Mouse (Mus musculus) adrenal gland (tissue): ENCODE measurements around the gene Slc35e2.
"Not testable (repeated sequence)": the region's sequence is repeated elsewhere in the genome, so short reads cannot be mapped to it uniquely, and the experiment has no call there.

ENCODE experiments used
- intact Hi-C: fragments of 180-260 bp; cut with DNase I; formaldehyde crosslinking; loops from one replicate; pipeline ENCODE4 v1.15.1; 2025
- long read RNA-seq, 2 experiments: library from polyadenylated mRNA; unstranded; transcript quantifications; one replicate each; pipeline ENCODE4 v2.0.0; 2020; ENCODE audit warnings: borderline replicate concordance in 1 of 2; ENCODE audit not compliant: insufficient replicate concordance in 1 of 2

Slc35e2 gene
- long read RNA-seq, experiment 1, partial matches to known transcripts, result 0 of 4 reads
- long read RNA-seq, experiment 1, other reads (novel, unspliced or antisense), result 2 of 4 reads
- long read RNA-seq, experiment 2, partial matches to known transcripts, result 0 of 2 reads
- long read RNA-seq, experiment 2, other reads (novel, unspliced or antisense), result 2 of 2 reads

DNA sequence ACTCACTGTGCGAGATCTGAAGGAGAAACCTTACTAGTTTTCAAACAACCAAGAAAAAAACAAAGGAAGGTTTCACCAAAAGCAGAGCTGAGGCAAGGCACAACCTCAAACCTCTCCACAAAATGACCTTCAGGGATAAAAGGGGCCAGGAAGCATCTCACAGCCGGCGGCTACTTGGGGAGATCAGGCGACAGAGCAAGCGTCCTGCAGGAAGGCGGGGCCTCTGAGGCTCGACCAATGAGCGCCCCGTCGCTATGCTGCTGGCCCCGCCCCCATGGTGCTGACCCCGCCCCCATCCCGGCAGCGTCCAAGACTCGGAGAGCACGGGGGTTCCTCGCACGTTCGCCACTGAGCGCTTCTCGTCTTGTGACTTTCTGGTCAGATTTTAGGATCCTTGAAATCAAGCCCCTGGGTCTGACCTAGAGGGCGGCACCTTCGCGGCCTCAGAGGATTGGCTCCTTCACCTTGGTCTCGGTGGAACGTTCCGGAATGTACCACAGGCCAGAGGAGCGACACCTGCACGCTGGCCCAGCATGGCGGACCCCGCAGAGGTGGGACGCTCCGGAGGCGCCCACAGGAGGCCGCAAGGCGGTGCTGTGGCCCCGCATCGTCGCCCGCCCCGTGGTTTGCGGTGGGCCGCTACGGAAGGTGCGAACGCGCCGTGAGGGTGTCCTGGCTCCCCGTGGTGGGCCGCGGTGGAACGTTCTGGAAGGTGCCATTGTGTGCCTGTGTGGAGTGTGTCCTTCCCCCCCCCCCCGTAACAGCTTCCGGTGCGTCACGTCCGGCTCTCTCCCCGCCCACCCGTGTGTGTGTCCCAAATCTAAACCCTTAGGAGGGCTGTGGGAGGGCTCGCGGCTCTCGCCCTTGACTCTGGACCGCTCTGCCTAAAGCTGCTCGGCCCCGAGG lies at the start of gene Slc35e2:
Slc35e2 (plus strand) TSS at position 326 of the 906 bp plus-strand sequence.
- intact Hi-C loops, result loop anchor here (5.0 kb wide), 1 partner anchor 39 kb away; the partner anchor contains the start of gene Nadk

DNA sequence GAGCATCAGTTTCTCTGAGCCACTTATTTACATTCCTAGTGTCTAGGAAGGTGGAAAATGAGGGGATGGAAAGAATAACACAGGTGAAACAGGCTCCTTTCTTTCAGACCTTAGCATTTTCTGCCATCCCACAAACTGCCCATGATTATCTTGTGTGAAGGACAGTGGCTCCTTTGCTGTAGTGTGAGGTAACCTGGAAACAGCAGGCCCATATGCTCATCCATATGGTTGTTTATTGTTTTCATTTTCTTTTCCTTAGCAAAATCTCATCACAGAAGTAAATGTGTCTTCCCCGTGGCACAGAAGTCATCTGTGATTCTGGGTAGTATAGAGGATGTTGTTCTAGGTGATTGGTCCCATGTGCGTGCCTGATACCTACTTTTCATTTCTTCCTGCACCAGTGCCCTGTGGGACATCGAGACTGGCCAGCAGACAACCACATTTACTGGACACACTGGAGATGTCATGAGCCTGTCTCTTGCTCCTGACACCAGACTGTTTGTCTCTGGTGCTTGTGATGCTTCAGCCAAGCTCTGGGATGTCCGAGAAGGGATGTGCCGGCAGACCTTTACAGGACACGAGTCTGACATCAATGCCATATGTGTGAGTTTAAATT lies 48.2 kb upstream of the Slc35e2 start:
- intact Hi-C loops, result no loop called here

DNA sequence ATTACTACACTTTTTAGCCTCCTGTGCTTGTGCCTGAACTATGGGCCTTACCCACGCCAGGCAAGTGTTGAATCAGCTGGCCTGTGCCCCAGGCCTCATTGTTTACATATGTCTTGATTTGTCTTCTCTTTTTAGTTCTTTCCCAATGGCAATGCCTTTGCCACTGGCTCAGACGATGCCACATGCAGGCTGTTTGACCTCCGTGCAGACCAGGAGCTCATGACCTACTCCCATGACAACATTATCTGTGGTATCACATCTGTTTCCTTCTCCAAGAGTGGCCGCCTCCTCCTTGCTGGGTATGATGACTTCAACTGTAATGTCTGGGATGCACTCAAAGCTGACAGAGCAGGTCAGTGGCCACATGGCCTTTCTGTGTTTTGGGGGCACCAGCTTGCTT lies 46.3 kb upstream of the Slc35e2 start:
- intact Hi-C loops, result no loop called here

DNA sequence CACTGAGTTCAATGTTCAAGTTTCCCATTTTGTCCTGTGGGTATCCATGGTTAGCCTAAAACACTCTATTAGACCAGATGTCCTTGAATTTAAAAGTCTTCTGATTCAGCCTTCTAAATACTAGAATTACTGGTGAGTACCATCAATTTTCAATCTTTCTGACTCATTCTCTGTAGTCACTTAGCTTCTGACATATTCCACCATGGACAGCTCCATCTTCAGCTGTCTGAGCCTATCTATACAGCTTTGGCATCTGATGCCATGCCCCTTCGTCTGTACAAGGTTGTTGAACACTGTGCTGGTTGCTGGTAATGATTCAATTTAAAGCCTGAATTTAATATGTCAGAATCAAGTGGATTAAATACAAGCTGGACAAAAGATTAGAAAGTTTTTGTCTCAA lies 45.8 kb upstream of the Slc35e2 start:
- intact Hi-C loops, result no loop called here

DNA sequence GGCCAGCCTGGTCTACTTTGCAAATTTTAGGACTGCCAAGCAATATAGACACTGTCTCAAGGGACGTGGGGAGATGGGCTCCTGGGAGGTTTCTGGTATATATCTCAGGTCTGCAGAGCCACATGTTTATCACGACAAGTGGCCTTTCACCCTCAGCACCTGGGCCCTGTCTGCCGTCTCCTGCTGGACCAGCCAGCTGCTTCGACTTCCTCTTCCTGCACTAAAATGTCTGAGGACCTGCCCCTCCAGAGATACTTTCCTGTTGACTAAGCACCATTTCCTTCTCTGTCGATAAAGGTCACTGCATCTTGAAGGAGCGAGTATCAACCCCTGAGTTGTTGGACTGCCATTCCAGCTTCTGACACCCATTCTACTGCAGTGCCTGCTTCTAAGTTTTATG lies 41.8 kb upstream of the Slc35e2 start:
- intact Hi-C loops, result no loop called here

DNA sequence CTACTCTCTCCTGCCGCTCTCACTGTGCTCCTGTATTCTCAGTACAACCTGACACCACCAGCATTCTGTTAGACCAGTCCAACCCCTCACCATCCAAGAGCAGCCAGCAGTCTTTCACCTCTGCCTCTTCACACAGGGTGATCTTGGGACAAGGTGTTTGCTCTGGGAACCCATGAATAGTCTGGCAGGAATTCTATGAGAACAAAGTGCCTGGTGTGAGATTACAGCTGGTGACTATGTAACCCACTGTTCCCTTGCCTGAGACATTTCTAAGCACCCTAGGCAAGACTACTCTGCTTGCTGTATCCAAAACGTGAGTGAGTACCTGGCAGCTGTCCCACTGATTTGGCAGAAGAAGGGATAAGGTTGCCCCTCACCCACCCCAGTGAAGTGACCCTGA lies 40.3 kb upstream of the Slc35e2 start:
- intact Hi-C loops, result loop anchor here (5.0 kb wide), 1 partner anchor 41 kb away; the partner anchor contains the start of gene Slc35e2

DNA sequence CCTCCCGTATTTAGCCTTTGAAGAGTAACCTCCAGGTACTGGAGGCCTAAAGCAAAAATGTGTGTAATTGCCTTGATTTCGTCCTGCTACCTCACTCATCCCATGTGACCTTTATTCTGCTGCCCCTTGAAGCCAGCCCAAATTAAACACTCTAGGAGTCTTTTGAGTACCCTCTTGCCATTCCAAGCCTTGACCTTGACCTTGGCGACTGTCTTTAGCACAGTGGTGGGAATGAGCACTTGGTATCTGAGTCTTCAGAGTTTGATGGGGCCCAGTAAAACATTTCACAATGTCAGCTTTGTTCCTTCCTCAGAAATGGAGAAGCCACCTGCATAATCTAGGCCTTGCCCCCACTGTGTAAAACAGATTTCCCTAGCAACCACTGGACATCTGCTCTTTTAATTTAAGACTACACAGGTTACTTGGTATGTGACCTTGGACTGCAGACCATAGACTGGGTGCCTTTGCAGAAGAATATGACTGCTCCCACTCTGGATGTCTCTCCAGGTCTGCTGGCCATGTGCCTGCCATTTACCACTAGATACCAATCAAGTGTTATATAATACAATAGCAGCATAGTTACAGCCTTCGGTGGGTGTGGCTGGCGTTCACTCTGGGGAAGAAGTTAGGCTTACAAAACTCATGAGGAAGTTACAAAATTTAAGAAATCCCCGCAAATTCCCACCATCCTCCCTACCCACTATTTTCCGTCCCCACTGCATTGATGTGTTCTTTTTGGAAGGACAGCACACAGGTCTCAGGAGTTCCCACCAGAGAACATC lies 39.4 kb upstream of the Slc35e2 start, which contains the start of gene Nadk:
Nadk (plus strand) TSS at position 718 of the 782 bp plus-strand sequence.
- intact Hi-C loops, result loop anchor here (5.0 kb wide), 1 partner anchor 40 kb away; the partner anchor contains the start of gene Slc35e2

DNA sequence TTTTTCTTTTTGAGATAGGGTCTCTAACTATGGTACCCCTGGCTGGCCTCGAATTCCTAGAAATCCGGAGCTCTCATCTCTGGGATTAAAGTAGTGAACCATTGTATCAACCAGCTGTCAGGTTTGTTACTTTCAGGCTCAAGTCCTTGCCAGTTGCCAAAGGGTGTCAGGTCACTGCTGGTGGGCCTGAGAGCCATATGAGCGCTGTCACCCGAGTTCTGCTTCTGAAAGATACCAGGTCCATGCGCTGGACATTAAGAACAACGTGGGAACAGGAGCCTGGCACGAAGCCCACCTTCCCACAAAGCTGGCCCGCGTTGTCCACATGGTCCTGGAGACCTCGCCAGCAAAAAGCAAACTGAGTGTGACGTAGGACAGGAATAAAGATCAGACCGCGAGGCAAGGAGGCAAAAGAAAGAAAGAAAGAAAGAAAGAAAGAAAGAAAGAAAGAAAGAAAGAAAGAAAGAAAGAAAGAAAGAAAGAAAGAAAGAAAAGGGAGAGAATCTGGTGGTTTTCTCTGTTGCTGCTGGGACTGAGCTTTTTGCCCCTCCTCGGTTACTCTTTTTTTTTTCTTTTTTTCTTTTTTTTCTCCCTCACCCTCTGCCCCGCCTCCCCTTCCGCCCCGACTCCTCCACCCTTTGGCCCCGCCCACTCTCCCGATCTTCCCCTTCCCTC lies 38.4 kb upstream of the Slc35e2 start:
- intact Hi-C loops, result loop anchor here (5.0 kb wide), 1 partner anchor 39 kb away; the partner anchor contains the start of gene Slc35e2

DNA sequence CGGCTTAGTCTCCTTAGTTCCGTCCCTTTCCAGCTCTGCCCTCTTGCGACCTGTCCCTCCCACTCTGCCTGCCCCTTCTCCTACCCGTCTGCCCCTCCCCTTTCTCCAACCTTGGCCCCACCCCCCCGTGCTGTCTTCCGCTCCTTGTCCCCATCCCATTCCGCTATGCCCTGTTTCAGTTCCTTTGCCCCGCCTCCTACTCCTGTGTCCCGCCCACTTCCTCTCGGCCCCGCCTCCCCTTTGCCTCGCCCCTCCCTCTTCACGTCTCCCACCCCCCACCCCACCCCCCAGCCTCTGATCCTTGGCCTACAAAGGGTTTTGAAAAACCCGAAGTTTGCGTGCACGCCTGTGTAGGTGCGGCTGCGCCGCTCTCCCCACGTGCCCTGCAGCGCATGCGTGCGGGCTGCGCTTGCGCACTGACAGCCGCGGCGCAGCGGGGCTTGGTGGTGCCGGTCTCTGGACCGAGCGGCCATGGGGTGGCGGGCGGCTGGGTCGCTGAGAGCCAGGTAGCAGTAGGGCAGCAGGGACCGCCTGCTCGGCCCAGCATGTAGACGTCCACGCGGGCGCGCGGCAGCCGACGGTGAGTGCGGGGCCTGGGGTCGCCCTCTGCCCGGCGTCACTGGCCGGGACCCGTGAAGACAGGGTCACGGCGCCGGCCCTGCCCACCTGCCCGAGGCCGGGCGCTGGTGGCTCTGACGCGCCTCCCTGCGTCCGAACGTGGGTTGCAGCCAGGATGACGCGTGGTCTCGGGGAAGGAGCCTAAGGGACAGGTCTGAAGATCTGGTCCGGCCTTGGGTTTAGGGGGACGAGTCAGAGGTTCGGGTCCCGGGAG lies 37.6 kb upstream of the Slc35e2 start:
- intact Hi-C loops, result loop anchor here (5.0 kb wide), 1 partner anchor 39 kb away; the partner anchor contains the start of gene Slc35e2

DNA sequence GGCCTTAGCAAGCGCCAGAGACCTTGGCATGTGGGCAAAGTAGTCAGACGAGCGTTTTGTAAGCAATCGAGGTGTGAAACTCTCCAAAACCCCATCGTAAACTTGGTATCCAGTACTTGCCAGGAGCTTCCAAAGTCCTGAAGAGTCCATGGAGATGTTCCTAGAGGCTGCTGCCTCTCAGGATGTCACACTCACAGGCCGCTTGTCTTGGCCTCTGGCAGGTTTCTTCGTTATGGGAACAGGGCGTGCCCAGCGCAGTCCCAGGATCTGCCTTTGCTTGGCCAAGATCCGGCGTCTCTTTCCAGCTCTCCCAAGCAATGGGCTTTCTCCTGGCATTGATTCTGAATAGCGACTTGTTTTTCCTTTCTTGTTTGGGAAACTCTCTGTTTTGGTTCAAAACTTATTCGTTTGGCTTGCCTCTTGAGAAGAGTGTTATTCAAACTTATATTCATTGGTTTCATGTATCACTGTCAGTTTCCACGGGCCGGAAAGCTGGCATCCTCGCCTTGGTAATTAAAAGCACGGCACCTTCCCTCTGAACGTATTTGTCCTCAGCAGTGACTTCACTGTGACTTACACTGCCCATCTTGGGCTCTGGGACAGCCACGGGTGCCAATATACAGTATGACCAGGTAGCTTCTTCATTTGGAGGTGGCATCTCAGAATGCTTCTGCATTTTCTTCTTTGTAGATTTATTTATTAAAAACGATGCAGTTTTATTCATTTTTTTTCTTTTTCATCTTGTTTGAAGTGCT lies 36.7 kb upstream of the Slc35e2 start:
- intact Hi-C loops, result loop anchor here (5.0 kb wide), 1 partner anchor 38 kb away; the partner anchor contains the start of gene Slc35e2

DNA sequence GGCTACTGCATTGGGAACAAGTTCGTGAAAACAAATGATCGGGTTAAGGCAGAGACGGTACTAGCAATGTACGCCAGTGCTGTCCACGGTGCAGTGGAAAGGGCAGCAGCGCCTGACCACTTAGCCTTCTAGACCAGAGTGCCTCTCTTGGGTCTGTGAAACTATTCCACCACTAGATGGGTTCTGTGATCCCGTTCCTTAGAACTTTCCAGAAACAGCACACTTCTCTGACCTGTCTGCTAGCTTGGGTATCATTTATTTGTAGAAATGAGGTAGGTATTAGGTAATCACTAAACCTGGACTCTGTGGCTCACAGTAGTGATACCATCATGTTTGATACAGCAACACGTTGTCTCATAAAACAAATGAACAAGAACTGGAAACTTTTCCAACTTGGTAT lies 34.7 kb upstream of the Slc35e2 start:
- intact Hi-C loops, result no loop called here

DNA sequence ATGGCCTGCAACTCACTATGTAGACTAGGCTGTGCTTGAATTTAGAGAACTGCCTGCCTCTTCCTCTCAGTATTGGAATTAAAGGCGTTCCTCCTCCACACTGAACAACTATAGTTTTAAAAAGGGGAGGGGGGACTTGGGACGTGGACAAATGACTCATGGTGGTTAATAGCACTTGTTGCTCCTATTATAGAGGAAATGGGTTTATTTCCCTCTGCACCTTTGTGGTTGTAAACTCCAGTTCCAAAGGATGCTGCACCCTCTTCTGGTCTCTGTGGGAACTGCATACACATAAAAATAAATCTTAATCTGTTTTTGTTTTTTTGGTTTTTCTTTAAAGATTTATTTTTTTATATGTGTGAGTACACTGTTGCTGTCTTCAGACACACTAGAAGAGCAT lies 33.0 kb upstream of the Slc35e2 start:
- intact Hi-C loops, result loop anchor here (2.0 kb wide), 1 partner anchor 87 kb away; no protein-coding TSS in a partner anchor

DNA sequence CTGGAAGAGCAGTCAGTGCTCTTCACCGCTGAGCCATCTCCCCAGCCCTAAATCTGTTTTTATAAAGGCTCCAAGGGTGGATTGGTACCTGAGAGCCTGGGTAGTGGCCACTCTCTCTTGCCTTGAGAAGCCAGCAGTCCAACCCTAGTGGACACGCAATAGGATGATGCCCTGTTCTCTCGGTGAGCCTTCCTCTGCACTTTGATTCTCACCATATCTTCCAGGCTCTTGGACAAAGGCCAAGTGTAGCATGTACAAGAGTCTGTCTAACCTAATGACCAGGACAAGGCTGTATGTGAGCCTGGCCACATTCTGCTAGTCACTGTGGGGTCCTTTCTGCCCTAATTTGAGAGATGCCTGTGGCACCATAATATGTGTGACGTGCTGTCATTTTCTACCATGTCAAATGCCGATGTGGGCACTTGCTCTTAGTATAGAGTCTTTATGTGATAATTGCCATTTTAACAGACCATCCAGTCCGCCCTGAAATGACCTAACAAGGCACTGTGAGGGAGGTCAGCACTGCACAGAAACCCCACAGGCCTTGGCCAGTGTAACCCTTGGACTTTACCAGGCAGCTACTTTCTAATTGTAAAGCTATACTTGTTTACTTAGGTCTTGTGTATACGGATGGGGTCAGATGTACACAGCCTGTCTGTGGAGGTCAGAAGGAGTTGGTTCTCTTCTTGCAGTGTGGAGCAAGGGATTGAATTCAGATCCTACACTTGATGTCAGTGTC lies 32.4 kb upstream of the Slc35e2 start:
- intact Hi-C loops, result loop anchor here (2.0 kb wide), 1 partner anchor 88 kb away; no protein-coding TSS in a partner anchor

DNA sequence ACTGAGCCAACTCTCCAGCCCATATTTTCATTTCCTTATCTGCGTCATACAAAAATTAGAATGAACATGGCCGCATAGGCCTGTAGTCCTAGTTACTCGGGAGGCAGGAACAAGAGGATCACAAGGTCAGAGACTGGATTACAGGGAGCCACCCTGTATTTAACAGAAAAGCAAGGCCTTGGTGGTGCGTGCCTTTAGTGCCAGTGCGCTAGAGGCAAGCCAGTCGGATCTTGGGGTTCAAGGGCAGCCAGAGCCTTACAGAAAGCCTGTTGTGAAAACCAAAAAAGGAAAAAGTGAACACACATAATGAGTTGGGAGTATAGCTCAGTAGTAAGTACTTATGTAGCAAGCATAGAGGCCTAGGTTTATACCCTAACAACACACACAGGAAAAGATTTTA lies 31.4 kb upstream of the Slc35e2 start:
- intact Hi-C loops, result loop anchor here (2.0 kb wide), 1 partner anchor 89 kb away; no protein-coding TSS in a partner anchor

DNA sequence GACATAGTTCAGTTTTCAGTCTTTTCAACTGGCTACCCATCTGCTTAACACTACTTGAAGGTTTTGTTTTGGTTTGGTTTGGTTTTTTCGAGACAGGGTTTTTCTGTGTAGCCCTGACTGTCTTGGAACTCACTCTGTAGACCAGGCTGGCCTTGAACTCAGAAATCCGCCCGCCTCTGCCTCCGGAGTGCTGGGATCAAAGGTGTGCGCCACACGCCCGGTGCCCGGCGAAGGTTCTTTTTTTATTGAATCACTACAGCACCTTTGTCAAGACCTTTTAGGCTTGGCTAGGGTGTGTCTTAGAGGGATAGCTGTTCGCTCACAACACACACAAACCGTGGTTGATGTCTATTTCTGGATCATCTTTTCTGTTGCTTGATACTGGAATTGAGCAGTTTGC lies 30.9 kb upstream of the Slc35e2 start:
- intact Hi-C loops, result not testable (repeated sequence)

DNA sequence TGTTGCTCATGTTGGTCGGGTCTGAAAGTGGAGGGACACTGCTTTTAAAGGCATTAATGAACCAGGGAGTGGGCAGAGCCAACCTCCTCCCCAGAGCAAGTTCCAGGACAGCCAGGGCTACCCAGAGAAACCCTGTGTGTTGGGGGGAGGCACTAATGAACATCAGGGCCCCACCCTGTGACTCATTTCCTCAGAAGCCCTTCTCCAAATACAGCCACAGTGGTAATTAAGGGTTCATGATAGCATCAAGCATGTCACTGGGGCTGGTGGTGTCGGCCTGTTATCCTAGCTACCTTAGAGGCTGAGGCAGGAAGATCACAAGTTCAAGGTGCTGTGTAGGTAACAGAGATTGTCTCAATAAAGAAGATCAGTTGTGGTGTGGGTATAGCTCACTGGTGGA lies 29.8 kb upstream of the Slc35e2 start:
- intact Hi-C loops, result no loop called here

DNA sequence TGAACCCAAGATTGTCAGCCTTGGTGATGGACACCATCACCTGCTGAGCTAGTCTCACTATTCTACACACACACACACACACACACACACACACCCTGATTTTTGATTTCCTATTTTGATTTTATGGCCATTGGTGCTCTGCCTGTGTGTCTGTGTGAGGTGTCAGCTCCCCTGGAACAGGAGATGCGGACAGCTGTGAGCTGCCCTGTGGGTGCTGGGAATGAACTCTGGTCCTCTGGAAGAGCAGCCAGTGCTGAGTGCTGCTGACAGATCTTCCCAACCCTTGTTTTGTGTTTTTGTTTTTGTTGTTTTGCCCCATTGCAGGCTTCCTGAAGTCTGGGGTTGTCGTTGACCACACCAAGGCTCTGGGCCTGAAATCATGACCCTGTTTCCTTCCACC lies 28.1 kb upstream of the Slc35e2 start:
- intact Hi-C loops, result no loop called here

DNA sequence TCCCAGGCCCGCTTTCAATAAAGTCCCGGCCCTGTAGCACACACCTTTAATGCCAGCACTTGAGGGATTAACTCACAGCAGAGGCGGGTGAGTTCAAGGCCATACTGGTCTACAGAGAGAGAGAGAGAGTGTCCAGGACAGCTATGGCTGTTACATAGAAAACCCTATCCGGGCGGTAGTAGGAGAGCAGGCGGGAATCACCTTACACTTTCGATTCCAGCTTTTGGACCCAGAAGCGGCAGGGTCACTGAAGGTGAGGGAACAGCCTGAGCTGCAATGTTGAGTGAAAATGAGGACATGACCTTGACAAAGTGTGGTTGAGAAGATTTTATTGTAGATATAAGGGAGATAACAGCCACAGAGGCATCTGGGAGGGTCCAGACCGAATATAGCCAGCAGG lies 27.3 kb upstream of the Slc35e2 start:
- intact Hi-C loops, result no loop called here
